Mouse (Mus musculus): ENCODE measurements around the gene Csad. TPM values are rescaled to one million over a fixed set of nuclear protein-coding genes. Genes with fewer than 3 reads are reported as not detected.

Csad gene
- polyA plus RNA-seq, 1 experiment from 2014 or later: 28.7 TPM

DNA sequence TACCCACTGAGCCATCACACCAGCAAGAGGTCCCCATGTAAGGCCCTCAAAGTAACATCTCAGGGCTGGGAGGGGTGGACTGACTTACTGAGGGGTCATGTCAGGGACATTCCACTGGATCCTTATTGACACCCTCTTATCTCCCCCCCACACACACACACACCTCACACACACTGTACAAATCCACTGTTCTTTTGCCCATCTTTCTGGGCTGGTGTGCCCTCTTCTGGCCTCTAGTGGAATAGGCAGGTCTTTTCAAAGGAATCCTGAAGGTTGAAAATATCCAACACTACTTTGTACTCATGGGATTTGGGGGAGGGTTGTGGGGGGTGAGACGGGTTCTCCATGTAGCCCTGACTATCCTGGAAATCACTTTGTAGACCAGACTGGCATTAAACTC lies 57.6 kb downstream of the Csad start:
- H3K4me2 ChIP-seq (ENCODE audit: low read depth, low read length): no peak overlapping the region
- 0 out of 2 replicates have a peak, but pooled peaks cover 4% of the 10 kb centered on the region for H3K4me1 ChIP-seq (ENCODE audit: control insufficient read depth, insufficient read depth, low read length)
- 0 out of 2 replicates have a peak, but pooled peaks have one; percentile 54 for ATAC-seq (ENCODE audit: low read depth)
- H3K27me3 ChIP-seq (ENCODE audit: control insufficient read depth, insufficient read depth, low read length): peaks cover 12% of the 10 kb centered on the region
- no peaks in the 10 kb centered on the region for H3K36me3 ChIP-seq (ENCODE audit: control insufficient read depth, insufficient read depth, low read length)
- no peak overlapping the region for H3K9ac ChIP-seq (replicated peaks; ENCODE audit: low read depth, low read length)
- H3K9me3 ChIP-seq (ENCODE audit: control insufficient read depth, low read length): no peaks in the 10 kb centered on the region
- H3K27ac ChIP-seq (ENCODE audit: low read depth, low read length): no peak overlapping the region
- WGBS: 0% methylated on average over 1 of the region's 1 CpGs
- no peak overlapping the region for H3K4me3 ChIP-seq (ENCODE audit: low read depth, low read length)

GRCm38 (mm10) chr15:102146089-102146488 lies 58.4 kb downstream of the Csad start:
- H3K4me1 ChIP-seq (ENCODE audit: control insufficient read depth, insufficient read depth, low read length): 0 out of 2 replicates have a peak, but pooled peaks cover 4% of the 10 kb centered on the region
- no peak for ATAC-seq (ENCODE audit: low read depth)
- no peak overlapping the region for H3K9ac ChIP-seq (replicated peaks; ENCODE audit: low read depth, low read length)
- H3K36me3 ChIP-seq (ENCODE audit: control insufficient read depth, insufficient read depth, low read length): no peaks in the 10 kb centered on the region
- no peak overlapping the region for H3K4me3 ChIP-seq (ENCODE audit: low read depth, low read length)
- WGBS: 87% methylated on average over 5 of the region's 5 CpGs
- H3K4me2 ChIP-seq (ENCODE audit: low read depth, low read length): no peak overlapping the region
- peaks cover 12% of the 10 kb centered on the region for H3K27me3 ChIP-seq (ENCODE audit: control insufficient read depth, insufficient read depth, low read length)
- no peak overlapping the region for H3K27ac ChIP-seq (ENCODE audit: low read depth, low read length)
- no peaks in the 10 kb centered on the region for H3K9me3 ChIP-seq (ENCODE audit: control insufficient read depth, low read length)

- Histone ChIP-seq H3K27me3 (ENCODE audit: control insufficient read depth, insufficient read depth, low read length) (peaks cover 12% of the 10 kb centered on the region), H3K4me1 (ENCODE audit: control insufficient read depth, insufficient read depth, low read length) (0 out of 2 replicates have a peak, but pooled peaks cover 4% of the 10 kb centered on the region), H3K9me3 (ENCODE audit: control insufficient read depth, low read length) (no peaks in the 10 kb centered on the region), H3K4me2 (ENCODE audit: low read depth, low read length) (no peak overlapping the region), H3K4me3 (ENCODE audit: low read depth, low read length) (no peak overlapping the region), H3K9ac (replicated peaks; ENCODE audit: low read depth, low read length) (no peak overlapping the region), H3K27ac (ENCODE audit: low read depth, low read length) (no peak overlapping the region), H3K36me3 (ENCODE audit: control insufficient read depth, insufficient read depth, low read length) (no peaks in the 10 kb centered on the region)
- 88% methylated on average over 10 of the region's 10 CpGs for WGBS
- ATAC-seq (ENCODE audit: low read depth): no peak
Measured at GRCm38 (mm10) chr15:102145330-102145729, 59.2 kb downstream of the Csad start.

- 0 out of 2 replicates have a peak overlapping the region, but pooled peaks have one; percentile 3 for H3K4me3 ChIP-seq (ENCODE audit: low read depth, low read length)
- H3K36me3 ChIP-seq (ENCODE audit: control insufficient read depth, insufficient read depth, low read length): no peaks in the 10 kb centered on the region
- H3K9me3 ChIP-seq (ENCODE audit: control insufficient read depth, low read length): no peaks in the 10 kb centered on the region
- 0 out of 2 replicates have a peak, but pooled peaks cover 4% of the 10 kb centered on the region for H3K4me1 ChIP-seq (ENCODE audit: control insufficient read depth, insufficient read depth, low read length)
- H3K4me2 ChIP-seq (ENCODE audit: low read depth, low read length): peak overlapping the region; percentile 20; the same call in 1 of the 2 replicates
- 20% methylated on average over 19 of the region's 19 CpGs for WGBS
- ATAC-seq (ENCODE audit: low read depth): no peak
- H3K9ac ChIP-seq (replicated peaks; ENCODE audit: low read depth, low read length): 0 out of 2 replicates have a peak overlapping the region, but pooled peaks have one; percentile 17
- no peak overlapping the region for H3K27ac ChIP-seq (ENCODE audit: low read depth, low read length)
- H3K27me3 ChIP-seq (ENCODE audit: control insufficient read depth, insufficient read depth, low read length): peaks cover 12% of the 10 kb centered on the region
Measured at GRCm38 (mm10) chr15:102144726-102145125, 59.8 kb downstream of the Csad start.

DNA sequence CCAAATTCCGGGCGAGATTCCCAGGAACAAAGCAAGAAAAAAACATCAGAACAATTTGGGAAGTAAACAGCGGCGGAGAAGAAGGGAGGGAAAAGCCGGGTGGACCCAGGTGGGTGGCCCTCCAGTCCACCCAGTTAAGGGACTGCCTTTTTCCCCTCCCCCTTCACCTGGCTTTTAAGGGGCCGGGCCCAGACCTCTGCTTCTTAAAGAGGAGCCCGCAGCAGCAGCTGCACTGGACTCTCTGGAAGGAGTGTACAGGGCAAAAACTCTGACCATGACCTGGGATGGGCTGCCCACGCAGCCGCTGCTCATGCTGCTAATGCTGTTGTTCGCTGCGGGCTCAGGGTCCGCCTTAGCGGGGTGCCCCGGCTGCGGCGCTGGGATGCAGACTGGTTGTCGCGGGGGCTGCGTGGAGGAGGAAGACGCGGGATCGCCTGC lies 60.2 kb downstream of the Csad start, which contains the start of gene Igfbp6:
Gene Igfbp6, plus strand, starts transcription at position 89 of the 438 bp plus-strand sequence.
- peak within 1 kb of the TSS; percentile 20 for H3K4me2 ChIP-seq (ENCODE audit: low read depth, low read length)
- no peaks in the 10 kb centered on the region for H3K9me3 ChIP-seq (ENCODE audit: control insufficient read depth, low read length)
- no peaks in the 10 kb centered on the region for H3K36me3 ChIP-seq (ENCODE audit: control insufficient read depth, insufficient read depth, low read length)
- 4% methylated on average over 22 of the region's 22 CpGs for WGBS
- peaks cover 12% of the 10 kb centered on the region for H3K27me3 ChIP-seq (ENCODE audit: control insufficient read depth, insufficient read depth, low read length)
- H3K4me3 ChIP-seq (ENCODE audit: low read depth, low read length): 0 out of 2 replicates have a peak within 1 kb of the TSS, but pooled peaks have one; percentile 3
- H3K27ac ChIP-seq (ENCODE audit: low read depth, low read length): no peak within 1 kb of the TSS
- 0 out of 2 replicates have a peak within 1 kb of the TSS, but pooled peaks have one; percentile 17 for H3K9ac ChIP-seq (replicated peaks; ENCODE audit: low read depth, low read length)
- 0 out of 2 replicates have a peak, but pooled peaks cover 4% of the 10 kb centered on the region for H3K4me1 ChIP-seq (ENCODE audit: control insufficient read depth, insufficient read depth, low read length)
- ATAC-seq (ENCODE audit: low read depth): no peak

GRCm38 (mm10) chr15:102142914-102143912 lies 61.3 kb downstream of the Csad start:
- Histone ChIP-seq H3K4me1 (ENCODE audit: control insufficient read depth, insufficient read depth, low read length) (0 out of 2 replicates have a peak, but pooled peaks cover 4% of the 10 kb centered on the region), H3K9ac (replicated peaks; ENCODE audit: low read depth, low read length) (no peak overlapping the region), H3K9me3 (ENCODE audit: control insufficient read depth, low read length) (no peaks in the 10 kb centered on the region), H3K36me3 (ENCODE audit: control insufficient read depth, insufficient read depth, low read length) (no peaks in the 10 kb centered on the region), H3K27me3 (ENCODE audit: control insufficient read depth, insufficient read depth, low read length) (peaks cover 12% of the 10 kb centered on the region), H3K4me2 (ENCODE audit: low read depth, low read length) (no peak overlapping the region), H3K4me3 (ENCODE audit: low read depth, low read length) (no peak overlapping the region), H3K27ac (ENCODE audit: low read depth, low read length) (no peak overlapping the region)
- no peak for ATAC-seq (ENCODE audit: low read depth)
- WGBS: 56% methylated on average over 23 of the region's 23 CpGs

- Histone ChIP-seq H3K4me1 (ENCODE audit: control insufficient read depth, insufficient read depth, low read length) (0 out of 2 replicates have a peak, but pooled peaks cover 4% of the 10 kb centered on the region), H3K27ac (ENCODE audit: low read depth, low read length) (no peak overlapping the region), H3K4me2 (ENCODE audit: low read depth, low read length) (no peak overlapping the region), H3K36me3 (ENCODE audit: control insufficient read depth, insufficient read depth, low read length) (no peaks in the 10 kb centered on the region), H3K9ac (replicated peaks; ENCODE audit: low read depth, low read length) (no peak overlapping the region), H3K27me3 (ENCODE audit: control insufficient read depth, insufficient read depth, low read length) (peaks cover 12% of the 10 kb centered on the region), H3K9me3 (ENCODE audit: control insufficient read depth, low read length) (no peaks in the 10 kb centered on the region), H3K4me3 (ENCODE audit: low read depth, low read length) (no peak overlapping the region)
- no peak for ATAC-seq (ENCODE audit: low read depth)
- 92% methylated on average over 5 of the region's 5 CpGs for WGBS
Measured at GRCm38 (mm10) chr15:102141120-102141519, 63.4 kb downstream of the Csad start.

- no peaks in the 10 kb centered on the region for H3K27me3 ChIP-seq (ENCODE audit: control insufficient read depth, insufficient read depth, low read length)
- H3K4me1 ChIP-seq (ENCODE audit: control insufficient read depth, insufficient read depth, low read length): peaks cover 7% of the 10 kb centered on the region
- H3K4me2 ChIP-seq (ENCODE audit: low read depth, low read length): peak within 1 kb of the TSS; percentile 76
- peak within 1 kb of the TSS; percentile 89 for H3K9ac ChIP-seq (replicated peaks; ENCODE audit: low read depth, low read length)
- peak; percentile 99 for ATAC-seq (ENCODE audit: low read depth)
- H3K4me3 ChIP-seq (ENCODE audit: low read depth, low read length): peak within 1 kb of the TSS; percentile 71
- peak within 1 kb of the TSS; percentile 81 for H3K27ac ChIP-seq (ENCODE audit: low read depth, low read length)
- WGBS: under 1% methylated on average over 49 of the region's 50 CpGs
- no peaks in the 10 kb centered on the region for H3K9me3 ChIP-seq (ENCODE audit: control insufficient read depth, low read length)
- peaks cover 11% of the 10 kb centered on the region; the same call in 1 of the 2 replicates for H3K36me3 ChIP-seq (ENCODE audit: control insufficient read depth, insufficient read depth, low read length)
Measured at GRCm38 (mm10) chr15:102136129-102136758, 68.3 kb downstream of the Csad start, which contains the start of gene Spryd3. Spryd3 (minus strand) TSS chr15:102136234.
